Mouse (Mus musculus) CH12.LX (cell line): Measurements from ENCODE around the gene Chpf2. TPM values are rescaled to one million over a fixed set of nuclear protein-coding genes. Genes with fewer than 3 reads are reported as not detected.
A peak's percentile ranks its signal among the peaks of the same experiment; 100 is the strongest.

ENCODE experiments used
- DNase-seq: peaks from one replicate; pipeline ENCODE4 v3.0.0-alpha.2; 2013; ENCODE audit errors: extremely low read depth
- H3K27ac ChIP-seq: 2 replicates; pipeline ENCODE4 v1.5.1; 2012; ENCODE audit warnings: low read depth, mild to moderate bottlenecking, control low read depth, moderate library complexity; ENCODE audit not compliant: insufficient read depth
- H3K27me3 ChIP-seq: replicated peaks from 2 replicates; pipeline ENCODE3; 2012; ENCODE audit warnings: inconsistent platforms
- H3K36me3 ChIP-seq, 2 experiments: replicated peaks in 1 of 2; 2 replicates each; pipeline versions ENCODE3 to v1.6.1; 2012; ENCODE audit warnings: inconsistent platforms in 1 of 2, low read length in 1 of 2, mild to moderate bottlenecking in 1 of 2, mixed read lengths in 1 of 2, moderate library complexity in 1 of 2; ENCODE audit not compliant: control insufficient read depth in 1 of 2, insufficient read depth in 1 of 2
- H3K4me1 ChIP-seq, 2 experiments: 2 replicates each; pipeline ENCODE4 v1.6.1; 2012; ENCODE audit warnings: inconsistent platforms in 1 of 2, moderate library complexity in 1 of 2; ENCODE audit not compliant: insufficient read depth in 2 of 2, control insufficient read depth in 1 of 2
- H3K4me2 ChIP-seq: 2 replicates; pipeline ENCODE4 v1.6.1; 2012; ENCODE audit warnings: low read depth, mild to moderate bottlenecking, control low read depth; ENCODE audit not compliant: poor library complexity, insufficient read depth, severe bottlenecking
- H3K4me3 ChIP-seq, 3 experiments: fragments of 150-350 bp in 1 of 3; sonication (generic) in 1 of 3; replicated peaks in 1 of 3; 2 replicates each; pipeline versions ENCODE3 to v1.5.1; 2011 to 2012; ENCODE audit warnings: low read depth in 2 of 3, low read length in 2 of 3, mild to moderate bottlenecking in 2 of 3, moderate library complexity in 2 of 3, control low read depth in 1 of 3, improper control_type of control experiment in 1 of 3, inconsistent platforms in 1 of 3, mixed read lengths in 1 of 3; ENCODE audit not compliant: poor library complexity in 1 of 3
- H3K79me2 ChIP-seq: replicated peaks from 2 replicates; pipeline ENCODE4 v1.6.1; 2012; ENCODE audit warnings: mild to moderate bottlenecking, moderate library complexity; ENCODE audit not compliant: control insufficient read depth, poor library complexity, insufficient read depth, severe bottlenecking; ENCODE audit errors: extremely low read depth
- H3K9ac ChIP-seq: 2 replicates; pipeline ENCODE4 v1.6.1; 2012; ENCODE audit warnings: low read depth, mild to moderate bottlenecking, control low read depth, moderate library complexity; ENCODE audit not compliant: insufficient read depth
- H3K9me3 ChIP-seq: replicated peaks from 2 replicates; pipeline ENCODE3; 2012; ENCODE audit warnings: low read length, inconsistent platforms, mixed read lengths
- BHLHE40 ChIP-seq: IDR thresholded peaks from 2 replicates; pipeline ENCODE4 v1.6.1; 2011; ENCODE audit warnings: mild to moderate bottlenecking, low read depth, low read length, improper control_type of control experiment
- CHD1 ChIP-seq: IDR thresholded peaks from 2 replicates; pipeline ENCODE4 v1.6.1; 2012; ENCODE audit warnings: low read depth, low read length, improper control_type of control experiment, inconsistent platforms
- CHD2 ChIP-seq: IDR thresholded peaks from 2 replicates; pipeline ENCODE4 v1.6.1; 2011; ENCODE audit warnings: low read length, improper control_type of control experiment
- ELF1 ChIP-seq: IDR thresholded peaks from 2 replicates; pipeline ENCODE4 v1.6.1; 2014; ENCODE audit warnings: low read depth, mild to moderate bottlenecking, inconsistent platforms, low read length, improper control_type of control experiment
- EP300 ChIP-seq: IDR thresholded peaks from 2 replicates; pipeline ENCODE4 v1.6.1; 2011; ENCODE audit warnings: low read length, improper control_type of control experiment
- ETS1 ChIP-seq: conservative IDR thresholded peaks from 2 replicates; pipeline ENCODE4 v1.6.1; 2012; ENCODE audit warnings: low read depth, mild to moderate bottlenecking, inconsistent platforms, low read length, improper control_type of control experiment, moderate library complexity
- GABPA ChIP-seq: IDR thresholded peaks from 2 replicates; pipeline ENCODE4 v1.6.1; 2012; ENCODE audit warnings: low read depth, low read length, improper control_type of control experiment, inconsistent platforms; ENCODE audit not compliant: insufficient replicate concordance
- HCFC1 ChIP-seq: IDR thresholded peaks from 2 replicates; pipeline ENCODE4 v1.6.1; 2012; ENCODE audit warnings: low read depth, mild to moderate bottlenecking, inconsistent platforms, low read length, improper control_type of control experiment
- IRF4 ChIP-seq: IDR thresholded peaks from 2 replicates; pipeline ENCODE4 v1.6.1; 2014; ENCODE audit warnings: low read depth, mild to moderate bottlenecking, inconsistent platforms, low read length, improper control_type of control experiment
- JUND ChIP-seq: conservative IDR thresholded peaks from 2 replicates; pipeline ENCODE4 v1.6.1; 2011; ENCODE audit warnings: low read depth, low read length, improper control_type of control experiment
- KAT2A ChIP-seq: IDR thresholded peaks from 2 replicates; pipeline ENCODE4 v1.6.1; 2012; ENCODE audit warnings: low read length, improper control_type of control experiment, inconsistent platforms; ENCODE audit not compliant: insufficient replicate concordance
- MAX ChIP-seq: IDR thresholded peaks from 2 replicates; pipeline ENCODE4 v1.6.1; 2011; ENCODE audit warnings: low read length, improper control_type of control experiment
- MEF2A ChIP-seq: IDR thresholded peaks from 2 replicates; pipeline ENCODE4 v1.6.1; 2014; ENCODE audit warnings: low read depth, mild to moderate bottlenecking, inconsistent platforms, low read length, improper control_type of control experiment, borderline replicate concordance
- NRF1 ChIP-seq: IDR thresholded peaks from 2 replicates; pipeline ENCODE4 v1.6.1; 2014; ENCODE audit warnings: low read depth, mild to moderate bottlenecking, inconsistent platforms, low read length, improper control_type of control experiment, moderate library complexity
- PAX5 ChIP-seq: IDR thresholded peaks from 2 replicates; pipeline ENCODE4 v1.6.1; 2012; ENCODE audit warnings: low read length, inconsistent platforms, mixed read lengths
- POLR2A ChIP-seq: IDR thresholded peaks from 2 replicates; pipeline ENCODE4 v1.6.1; 2011; ENCODE audit warnings: low read depth, mild to moderate bottlenecking, improper control_type of control experiment, low read length
- POLR2AphosphoS2 ChIP-seq: IDR thresholded peaks from 2 replicates; pipeline ENCODE4 v1.6.1; 2011; ENCODE audit warnings: low read depth, low read length, improper control_type of control experiment
- RCOR1 ChIP-seq: conservative IDR thresholded peaks from 2 replicates; pipeline ENCODE4 v1.6.1; 2012; ENCODE audit warnings: low read depth, mild to moderate bottlenecking, inconsistent platforms, low read length, improper control_type of control experiment
- SIN3A ChIP-seq: IDR thresholded peaks from 2 replicates; pipeline ENCODE4 v1.6.1; 2012; ENCODE audit warnings: low read length, improper control_type of control experiment, inconsistent platforms
- SMC3 ChIP-seq: IDR thresholded peaks from 2 replicates; pipeline ENCODE4 v1.6.1; 2011; ENCODE audit warnings: low read depth, low read length, improper control_type of control experiment
- TBP ChIP-seq: conservative IDR thresholded peaks from 2 replicates; pipeline ENCODE4 v1.6.1; 2011; ENCODE audit warnings: low read depth, low read length, improper control_type of control experiment
- TCF12 ChIP-seq: IDR thresholded peaks from 2 replicates; pipeline ENCODE4 v1.6.1; 2014; ENCODE audit warnings: low read depth, mild to moderate bottlenecking, inconsistent platforms, low read length, improper control_type of control experiment
- USF1 ChIP-seq: IDR thresholded peaks from 2 replicates; pipeline ENCODE4 v1.6.1; 2014; ENCODE audit warnings: low read depth, mild to moderate bottlenecking, inconsistent platforms, low read length, improper control_type of control experiment
- ZC3H11A ChIP-seq: IDR thresholded peaks from 2 replicates; pipeline ENCODE4 v1.6.1; 2012; ENCODE audit warnings: low read depth, mild to moderate bottlenecking, inconsistent platforms, low read length, improper control_type of control experiment
- ZMIZ1 ChIP-seq: IDR thresholded peaks from 2 replicates; pipeline ENCODE4 v1.6.1; 2012; ENCODE audit warnings: low read depth, mild to moderate bottlenecking, inconsistent platforms, low read length, improper control_type of control experiment
- dilution Hi-C: fragments of 300-500 bp; cut with MboI; formaldehyde crosslinking; loops from 2 replicates; pipeline ENCODE4 v1.14.3; 2020; ENCODE audit warnings: low sequenced_read_pairs; ENCODE audit not compliant: extremely low pct_unique_long_range_greater_than_20kb, extremely low pct_ligation_motif_present
- in situ Hi-C: fragments of 300-500 bp; cut with MboI; formaldehyde crosslinking; loops from 3 replicates; pipeline ENCODE4 v1.14.3; 2019; ENCODE audit warnings: low sequenced_read_pairs, low pct_ligation_motif_present, low pct_unique_long_range_greater_than_20kb, mixed read lengths
- polyA plus RNA-seq: library from polyadenylated mRNA; unstranded; fragments of >175 nt; gene quantifications from 2 replicates; pipeline ENCODE4 v1.2.1, GENCODE M21; 2012; ENCODE audit warnings: low read depth; ENCODE audit not compliant: insufficient read length
- total RNA-seq, 2 experiments: library from RNA; depleted of rRNA; stranded (reverse); fragments of 300-350 nt in 1 of 2; fragments of >200 nt in 1 of 2; gene quantifications; 2 replicates each; pipeline ENCODE4 v1.2.3; 2012 to 2014

Chpf2 gene
- total and polyA plus RNA-seq, 3 experiments = 11.2 to 22.8 (median 20.4) TPM

- H3K27ac ChIP-seq = no peak overlapping the region
- no peaks in the 10 kb centered on the region for H3K9me3 ChIP-seq
- no peak for TF ChIP-seq CHD1
- no peak for TF ChIP-seq POLR2A
- TF ChIP-seq JUND = no peak
- no peak for TF ChIP-seq KAT2A
- no peak for TF ChIP-seq GABPA
- no peak for TF ChIP-seq IRF4
- TF ChIP-seq SMC3 = no peak
- TF ChIP-seq ELF1 = no peak
- TF ChIP-seq POLR2AphosphoS2 = no peak
- no peak for TF ChIP-seq USF1
- TF ChIP-seq TCF12 = no peak
- TF ChIP-seq EP300 = no peak
- no peak for TF ChIP-seq MEF2A
- TF ChIP-seq HCFC1 = no peak
- no peak for DNase-seq
- H3K79me2 ChIP-seq = no peaks in the 10 kb centered on the region
- no peak overlapping the region for H3K9ac ChIP-seq
- no peaks in the 10 kb centered on the region for H3K36me3 ChIP-seq
- H3K27me3 ChIP-seq = peaks cover 54% of the 10 kb centered on the region
- peak overlapping the region in 1 of 3 experiments; percentile 21 for H3K4me3 ChIP-seq
- in situ Hi-C loops = loop anchor here (10.0 kb wide), 1 partner anchor 117 kb away; no protein-coding TSS in a partner anchor
- H3K4me1 ChIP-seq = peaks cover 7 to 9% of the 10 kb centered on the region in 2 experiments
- dilution Hi-C loops = no loop called here
- no peak overlapping the region for H3K4me2 ChIP-seq
These were observed 48.9 kb upstream of the Chpf2 start for GRCm38 (mm10) chr5:24537618-24538017.

DNA sequence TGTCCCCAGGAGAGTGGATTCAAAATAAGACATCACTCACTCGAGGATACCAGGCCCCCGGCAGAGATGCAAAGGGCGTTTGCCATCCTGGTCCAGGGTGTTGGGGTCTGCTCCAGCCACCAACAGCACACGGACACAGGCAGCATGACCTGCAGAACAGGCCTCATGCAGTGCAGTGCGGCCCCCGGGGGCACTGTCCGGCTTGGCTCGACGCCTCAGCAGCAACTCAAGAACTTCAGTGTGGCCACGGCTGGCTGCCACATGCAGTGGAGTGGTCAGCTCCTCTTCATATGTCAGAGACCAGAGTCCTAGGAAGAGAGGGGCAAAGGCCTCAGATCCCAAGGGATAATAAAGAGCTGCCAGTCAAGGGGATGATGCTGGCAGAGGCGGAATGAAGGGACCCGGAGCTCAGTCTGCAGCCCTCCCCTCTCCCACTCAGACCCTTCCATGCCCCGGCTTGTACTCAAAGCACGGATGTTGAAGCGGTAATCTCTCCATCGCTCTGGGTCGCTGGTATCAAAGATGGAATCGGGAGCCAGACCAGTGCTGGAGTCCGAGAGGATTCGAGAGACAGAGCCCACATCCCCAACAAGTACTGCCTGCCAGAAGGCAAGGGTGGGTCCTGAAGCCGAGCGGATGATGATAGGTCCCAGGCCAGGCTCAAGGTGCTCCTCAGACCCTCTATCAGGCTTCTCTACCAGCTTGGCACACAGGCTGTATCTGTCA is 46.8 kb upstream of the Chpf2 start:
- TF ChIP-seq CHD2 (no peak), ETS1 (no peak), MAX (no peak), PAX5 (no peak), ZMIZ1 (no peak), BHLHE40 (no peak), NRF1 (no peak), POLR2AphosphoS2 (no peak), POLR2A (no peak), SMC3 (no peak), CHD1 (no peak), GABPA (no peak), JUND (no peak), RCOR1 (no peak), TBP (no peak), SIN3A (no peak), ZC3H11A (no peak)
- H3K9me3 ChIP-seq = no peaks in the 10 kb centered on the region
- no peaks in the 10 kb centered on the region for H3K36me3 ChIP-seq
- H3K27me3 ChIP-seq = peaks cover 48% of the 10 kb centered on the region
- H3K79me2 ChIP-seq = no peaks in the 10 kb centered on the region
- H3K4me1 ChIP-seq = peaks cover 7 to 9% of the 10 kb centered on the region in 2 experiments
- H3K27ac ChIP-seq = no peak overlapping the region
- H3K4me3 ChIP-seq = no peak overlapping the region
- no peak overlapping the region for H3K4me2 ChIP-seq
- dilution Hi-C loops (no loop called here), in situ Hi-C loops (loop anchor here (10.0 kb wide), 1 partner anchor 115 kb away; no protein-coding TSS in a partner anchor)
- H3K9ac ChIP-seq = no peak overlapping the region
- DNase-seq = no peak
